Mouse (Mus musculus): ENCODE measurements at regions not wholly inside any gene's neighbourhood (a gene's known extent, or its start where the extent isn't known, plus 50 kb on each side); places are given as distances from the start of the nearest gene placed in this dataset.

GRCm38 (mm10) chr9:23064001-23064400 lies 158.9 kb upstream of the Bmper start:
- no peak for DNase-seq (ENCODE audit: low spot score in 2 of 2)

- no peak for DNase-seq (ENCODE audit: low spot score in 2 of 2)
Observed at GRCm38 (mm10) chr9:23064811-23065210, 158.1 kb upstream of the Bmper start.

- DNase-seq (ENCODE audit: low spot score in 2 of 2), result no peak
Observed at GRCm38 (mm10) chr9:23068101-23068791, 154.6 kb upstream of the Bmper start.

GRCm38 (mm10) chr9:23069161-23069560 lies 153.7 kb upstream of the Bmper start:
- DNase-seq (ENCODE audit: low spot score in 2 of 2), result no peak

DNA sequence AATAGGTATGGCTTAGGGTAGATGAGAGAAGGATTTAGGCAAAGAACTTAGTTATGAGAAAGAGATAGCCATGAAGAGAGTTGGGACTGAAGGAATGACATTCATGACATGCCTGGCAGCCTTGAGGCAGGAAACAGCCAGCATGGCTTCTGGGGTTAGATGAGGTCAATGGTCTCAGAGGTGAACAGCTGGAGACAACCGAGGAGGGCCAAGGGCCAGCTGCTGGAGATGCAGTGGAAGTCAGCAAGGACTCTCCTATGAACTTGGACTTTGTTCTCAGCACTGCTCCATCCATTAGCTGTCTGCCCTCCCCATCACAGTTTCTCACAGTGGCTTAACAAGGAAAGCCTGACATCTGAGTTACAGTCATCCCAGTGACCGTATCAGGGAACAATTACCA lies 151.9 kb upstream of the Bmper start:
- no peak for DNase-seq (ENCODE audit: low spot score in 2 of 2)

DNA sequence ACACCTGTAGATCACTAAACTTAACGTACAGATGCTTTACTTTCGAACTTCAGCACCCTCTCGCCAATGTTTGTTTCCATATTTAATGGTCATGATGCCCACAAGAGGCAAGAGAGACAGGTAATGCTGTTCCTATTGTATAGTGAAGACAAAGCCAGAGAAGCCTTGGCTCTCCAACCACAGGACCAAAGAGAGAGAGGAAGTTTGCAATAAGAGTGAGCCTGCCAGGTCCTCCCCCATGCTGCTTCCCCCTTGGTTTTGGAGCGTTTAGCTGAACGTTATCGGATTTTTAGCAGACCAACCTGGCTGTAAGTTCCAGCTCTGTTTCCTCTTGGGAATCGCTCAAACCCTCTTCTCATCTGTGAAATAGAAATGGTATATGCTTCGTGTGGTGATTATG lies 150.1 kb upstream of the Bmper start:
- DNase-seq (ENCODE audit: low spot score in 2 of 2), result no peak

DNA sequence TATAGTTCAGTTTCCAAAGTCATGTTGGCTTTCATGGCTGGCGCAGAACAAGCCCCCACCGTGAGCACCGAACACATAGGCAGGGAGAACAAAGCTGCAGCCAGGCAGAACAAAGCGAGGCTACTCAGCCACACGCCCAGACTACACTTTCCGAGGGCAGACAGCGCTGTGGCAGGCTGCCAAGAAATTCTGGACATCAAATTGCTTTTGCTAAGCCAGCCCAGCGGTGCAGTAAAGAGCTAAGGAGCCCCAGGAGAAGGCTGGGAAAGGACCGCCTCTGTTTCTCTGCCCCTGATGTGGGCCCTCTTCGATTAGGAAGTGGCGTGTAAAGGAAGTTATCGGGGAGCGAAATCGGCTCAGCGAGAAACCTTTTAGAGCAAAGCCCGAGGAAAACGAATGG lies 139.3 kb upstream of the Bmper start:
- peak; percentile 36 to 38 for DNase-seq (ENCODE audit: low spot score in 2 of 2)

GRCm38 (mm10) chr9:23089339-23089738 lies 133.5 kb upstream of the Bmper start:
- DNase-seq (ENCODE audit: low spot score in 2 of 2), result no peak

GRCm38 (mm10) chr9:23097134-23097789 lies 125.6 kb upstream of the Bmper start:
- no peak for DNase-seq (ENCODE audit: low spot score in 2 of 2)

- DNase-seq (ENCODE audit: low spot score in 2 of 2), result no peak
Observed at GRCm38 (mm10) chr9:23101584-23101983, 121.3 kb upstream of the Bmper start.

DNA sequence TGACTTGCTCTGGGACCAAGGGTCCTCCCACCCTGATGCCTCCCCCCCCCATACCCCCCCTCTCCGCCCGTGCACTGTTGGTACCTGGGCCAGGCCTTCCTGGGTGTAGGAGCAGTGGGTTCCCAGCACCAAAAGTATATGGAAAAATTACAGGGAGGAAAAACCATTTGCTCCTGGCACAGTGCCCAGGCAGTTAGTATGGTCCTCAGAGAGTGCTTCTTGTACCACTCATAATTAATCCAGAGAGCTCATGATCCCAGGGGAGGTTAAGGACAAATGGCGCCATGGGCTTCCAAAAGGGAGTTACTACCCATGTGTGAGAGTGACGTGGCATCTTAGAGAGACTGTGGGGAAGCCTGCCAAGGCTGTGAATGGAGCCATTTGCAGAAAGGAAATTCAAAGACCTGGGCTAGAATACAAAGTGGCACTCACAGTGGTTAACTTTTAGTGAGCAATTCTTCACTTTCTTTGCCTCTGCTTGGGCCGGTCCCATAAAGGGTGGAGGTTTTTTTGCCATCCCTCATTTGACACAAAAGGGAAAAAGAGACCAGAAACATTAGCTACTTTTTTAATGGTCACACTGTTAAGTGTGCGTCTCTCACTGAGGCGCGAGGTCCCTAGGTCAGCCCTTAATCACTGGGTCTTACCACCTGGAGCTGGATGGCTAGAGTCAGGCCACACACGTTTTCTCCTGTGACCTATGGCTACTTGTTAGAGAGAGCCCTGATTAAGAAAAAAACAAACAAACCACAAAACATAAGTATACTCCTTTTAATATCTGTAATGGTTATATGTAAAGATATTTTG lies 120.7 kb upstream of the Bmper start:
- peak; percentile 17 to 34 for DNase-seq (ENCODE audit: low spot score in 2 of 2)

- DNase-seq (ENCODE audit: low spot score in 2 of 2), result no peak
Observed at GRCm38 (mm10) chr9:23111500-23111899, 111.4 kb upstream of the Bmper start.

DNA sequence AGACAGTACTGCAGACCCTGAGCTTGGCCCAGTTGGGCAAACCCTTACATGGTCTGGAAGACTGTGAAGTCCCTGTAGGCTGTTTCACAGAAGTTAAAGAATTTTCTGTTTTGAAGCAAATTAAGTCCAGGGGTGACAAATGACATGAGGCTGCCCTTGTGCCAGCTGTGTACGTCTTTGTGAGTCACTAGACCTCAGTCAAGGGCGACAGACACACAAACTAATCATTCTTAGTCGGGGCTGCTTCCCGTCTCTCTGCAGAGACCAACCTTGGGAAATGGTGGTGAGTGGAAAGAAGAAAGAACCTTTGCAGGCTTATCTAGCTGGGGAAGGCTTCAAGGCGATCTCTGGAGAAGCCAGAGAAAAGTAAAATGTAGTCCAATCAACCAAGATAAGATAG lies 107.8 kb upstream of the Bmper start:
- DNase-seq (ENCODE audit: low spot score in 2 of 2), result no peak

DNA sequence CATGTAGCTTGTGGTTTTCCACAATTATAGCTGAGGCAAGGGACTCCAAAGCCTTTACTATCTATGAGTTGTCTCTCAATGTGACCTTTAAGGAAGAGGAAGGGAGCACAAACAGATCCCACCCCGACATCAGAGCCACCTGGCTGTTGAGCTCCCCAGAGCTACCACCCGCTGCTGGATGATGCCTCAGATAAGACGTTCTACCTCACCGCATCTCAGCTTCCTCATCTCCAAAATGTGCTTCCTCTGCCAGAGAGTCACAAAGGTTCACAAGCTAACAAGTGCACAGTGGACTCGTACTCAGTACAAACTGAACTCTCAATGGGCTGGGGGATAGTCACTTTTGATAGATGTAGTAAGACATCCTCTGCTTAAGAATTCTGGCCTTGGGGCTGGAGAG lies 107.3 kb upstream of the Bmper start:
- no peak for DNase-seq (ENCODE audit: low spot score in 2 of 2)

DNA sequence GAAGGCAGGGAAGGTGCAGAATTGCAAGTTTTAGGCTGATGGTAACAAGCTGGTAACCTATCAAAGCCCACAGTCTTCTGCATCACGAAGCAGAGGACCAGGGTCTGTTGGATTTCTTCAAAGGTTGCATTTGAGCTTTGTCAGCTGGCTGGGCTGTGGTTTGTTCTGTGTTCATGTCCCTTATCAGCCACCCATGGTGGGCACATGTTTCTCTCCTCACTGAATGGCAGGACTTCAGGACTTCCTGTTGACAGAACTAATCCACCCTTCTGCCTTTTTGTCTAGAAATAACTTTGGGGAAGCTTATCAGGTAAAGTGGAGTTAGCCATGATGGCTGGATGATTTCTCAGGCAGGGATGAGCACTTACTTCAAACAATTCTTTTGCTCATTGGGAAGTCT lies 106.6 kb upstream of the Bmper start:
- no peak for DNase-seq (ENCODE audit: low spot score in 2 of 2)

- DNase-seq (ENCODE audit: low spot score in 2 of 2), result no peak
Observed at GRCm38 (mm10) chr9:23119811-23120210, 103.1 kb upstream of the Bmper start.

DNA sequence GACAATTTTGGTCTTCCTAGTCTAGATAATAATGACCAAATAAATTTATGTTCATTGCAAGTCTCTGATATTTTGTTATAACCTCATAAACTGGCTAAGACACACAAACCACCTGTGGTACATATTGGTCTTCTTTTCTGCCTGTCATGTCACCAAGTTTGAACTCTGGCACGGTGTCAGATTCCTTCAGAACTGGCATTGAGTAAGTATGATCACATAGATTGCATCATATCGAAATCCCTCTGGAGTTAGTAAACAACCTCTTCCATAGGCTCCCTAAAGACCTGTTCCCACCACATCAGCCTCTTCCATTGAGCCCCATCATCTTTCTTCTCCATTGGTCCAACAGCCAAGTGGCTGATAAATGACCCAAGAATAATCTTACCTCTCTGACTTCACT lies 102.1 kb upstream of the Bmper start:
- DNase-seq (ENCODE audit: low spot score in 2 of 2), result no peak

GRCm38 (mm10) chr9:23122524-23122923 lies 100.4 kb upstream of the Bmper start:
- no peak for DNase-seq (ENCODE audit: low spot score in 2 of 2)

DNA sequence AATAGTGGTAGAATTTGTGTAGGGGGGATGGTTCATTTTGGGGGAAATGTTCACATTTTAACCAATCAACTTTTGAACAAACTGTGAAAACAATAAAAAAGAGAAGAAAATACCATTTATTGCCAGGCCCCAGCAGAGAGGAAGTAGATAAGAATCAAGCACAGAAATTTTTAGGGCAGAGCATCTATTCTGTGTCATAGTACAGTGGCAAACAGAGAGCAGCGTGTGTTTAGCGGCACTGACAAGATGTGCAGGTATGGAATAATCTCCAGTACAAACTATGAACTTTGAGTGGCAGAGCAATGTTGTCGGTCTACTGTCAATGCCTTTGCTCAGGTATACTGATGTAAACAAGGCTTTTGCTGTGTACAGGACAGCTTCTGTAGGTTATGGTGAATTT lies 99.4 kb upstream of the Bmper start:
- no peak for DNase-seq (ENCODE audit: low spot score in 2 of 2)

DNA sequence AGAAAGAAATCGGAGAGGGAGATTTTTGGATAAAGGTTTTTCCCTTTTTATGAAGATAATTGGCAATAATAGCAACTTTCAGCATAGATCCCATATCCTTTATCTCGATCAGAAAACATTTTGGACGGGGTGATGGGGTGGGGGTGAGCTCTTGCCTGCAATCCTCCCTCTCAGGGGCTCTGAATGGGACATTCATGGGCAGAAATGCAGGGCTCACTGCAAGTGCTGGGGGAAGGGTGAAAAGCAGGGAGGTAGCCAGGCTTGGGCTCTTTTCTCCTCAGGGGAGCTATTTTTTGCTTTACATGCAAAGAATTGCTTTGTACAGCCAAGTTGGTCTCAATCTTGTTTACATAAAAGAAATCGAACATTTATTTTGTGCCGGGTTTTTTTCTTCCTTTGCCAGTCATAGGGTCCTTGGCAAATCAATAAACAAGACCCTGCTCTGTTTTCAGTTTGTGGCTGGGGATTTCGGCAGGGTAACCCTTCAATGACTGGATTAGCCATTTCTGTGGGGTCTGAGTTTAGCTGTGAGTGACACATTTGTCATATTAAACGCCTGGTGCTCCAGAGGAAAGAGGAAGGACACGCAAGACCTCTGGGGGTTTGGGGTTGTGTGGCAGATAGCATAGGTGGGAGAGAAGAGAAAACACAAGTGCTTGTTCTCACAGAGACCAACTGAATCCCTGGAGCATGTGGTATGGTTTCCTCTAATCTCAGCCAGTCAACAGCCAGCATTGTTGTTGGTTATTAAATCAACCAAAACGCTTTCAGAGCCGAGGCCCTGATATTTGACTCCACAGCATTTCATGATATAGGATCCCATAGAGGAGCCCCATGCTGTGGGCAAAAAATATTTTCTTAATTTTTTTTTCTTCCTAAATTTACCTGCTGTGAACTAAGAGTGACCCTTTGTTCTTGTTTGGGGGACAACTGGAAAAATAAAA lies 96.8 kb upstream of the Bmper start:
- no peak for DNase-seq (ENCODE audit: low spot score in 2 of 2)

- DNase-seq (ENCODE audit: low spot score in 2 of 2), result peak in 1 of 2 experiments; percentile 35
Observed at GRCm38 (mm10) chr9:23127338-23128017, 95.4 kb upstream of the Bmper start.
